Mouse (Mus musculus) heart, adult 11 months (tissue): Measurements from ENCODE around the gene Klhl36.
A peak's percentile ranks its signal among the peaks of the same experiment; 100 is the strongest.
"Not testable (repeated sequence)": the region's sequence is repeated elsewhere in the genome, so short reads cannot be mapped to it uniquely, and the experiment has no call there.

Experiments used
- DNase-seq: peaks from one replicate; pipeline ENCODE4 v3.0.0; 2022

Klhl36 gene

GRCm38 (mm10) chr8:119836831-119837230, 25.2 kb upstream of the Klhl36 start:
- DNase-seq, result peak; percentile 90

- peak; percentile 95 for DNase-seq
These were observed 24.5 kb upstream of the Klhl36 start for GRCm38 (mm10) chr8:119837553-119838071.

GRCm38 (mm10) chr8:119838100-119838982, 23.7 kb upstream of the Klhl36 start:
- peak; percentile 92 for DNase-seq

- DNase-seq, result peak; percentile 91
These were observed 23.1 kb upstream of the Klhl36 start for GRCm38 (mm10) chr8:119838983-119839340.

GRCm38 (mm10) chr8:119839419-119840021, 22.5 kb upstream of the Klhl36 start:
- DNase-seq, result peak; percentile 96

GRCm38 (mm10) chr8:119840275-119840808, 21.7 kb upstream of the Klhl36 start, which contains the start of gene Cotl1:
Cotl1 (minus strand) TSS chr8:119840544.
- DNase-seq, result peak; percentile 100

GRCm38 (mm10) chr8:119840905-119841411, 21.1 kb upstream of the Klhl36 start:
- peak; percentile 95 for DNase-seq

- peak; percentile 89 for DNase-seq
These were observed 18.6 kb upstream of the Klhl36 start for GRCm38 (mm10) chr8:119843444-119843843.

- peak; percentile 91 for DNase-seq
These were observed 17.5 kb upstream of the Klhl36 start for GRCm38 (mm10) chr8:119844577-119844976.

GRCm38 (mm10) chr8:119845741-119846140, 16.3 kb upstream of the Klhl36 start:
- not testable (repeated sequence) for DNase-seq

GRCm38 (mm10) chr8:119847232-119847922, 14.7 kb upstream of the Klhl36 start:
- DNase-seq, result no peak

GRCm38 (mm10) chr8:119853521-119853920, 8.5 kb upstream of the Klhl36 start:
- DNase-seq, result no peak

GRCm38 (mm10) chr8:119854035-119854434, 8.0 kb upstream of the Klhl36 start:
- DNase-seq, result no peak

GRCm38 (mm10) chr8:119855656-119856055, 6.4 kb upstream of the Klhl36 start:
- DNase-seq, result peak; percentile 90

- peak; percentile 94 for DNase-seq
These were observed 4.3 kb upstream of the Klhl36 start for GRCm38 (mm10) chr8:119857767-119858166.

- no peak for DNase-seq
These were observed 296 bp downstream of the Klhl36 start for GRCm38 (mm10) chr8:119862390-119862734.

GRCm38 (mm10) chr8:119862749-119863148, 683 bp downstream of the Klhl36 start:
- no peak for DNase-seq

- DNase-seq, result no peak
These were observed 7.5 kb downstream of the Klhl36 start for GRCm38 (mm10) chr8:119869616-119870015.

- DNase-seq, result no peak
These were observed 11.1 kb downstream of the Klhl36 start for GRCm38 (mm10) chr8:119873181-119873580.

GRCm38 (mm10) chr8:119881301-119881700, 19.2 kb downstream of the Klhl36 start:
- no peak for DNase-seq

- no peak for DNase-seq
These were observed 19.9 kb downstream of the Klhl36 start for GRCm38 (mm10) chr8:119881917-119882316.

- DNase-seq, result no peak
These were observed 21.2 kb downstream of the Klhl36 start for GRCm38 (mm10) chr8:119883281-119883680.

GRCm38 (mm10) chr8:119885612-119886011, 23.5 kb downstream of the Klhl36 start:
- peak; percentile 95 for DNase-seq
